Mouse (Mus musculus) megakaryocyte, adult 5-6 weeks (primary cell): ENCODE results near the gene Napa. TPM values are rescaled to one million over a fixed set of nuclear protein-coding genes. Genes with fewer than 3 reads are reported as not detected.

ENCODE experiments used
- total RNA-seq, 2 experiments: library from RNA; stranded (forward) in 1 of 2; stranded (reverse) in 1 of 2; fragments of 153-499, 151-499 nt in 1 of 2; fragments of 221-1000, 200-1000 nt in 1 of 2; gene quantifications; 2 replicates each; pipeline versions ENCODE4 v1.2.3 to v1.2.4; 2015 to 2017

Gene Napa
- total RNA-seq, 2 experiments from 2014 or later, result 39.9 to 65.7 TPM

Other genes starting within 250 kb of the Napa start
- not detected in 2 replicates for gene Crx, start 218.5 kb upstream of the Napa start, total RNA-seq (2015)
- not detected in 2 replicates for gene Crx, start 218.5 kb upstream of the Napa start, total RNA-seq (2017)
- gene Crxos, start 215.8 kb upstream of the Napa start, total RNA-seq (2015), result not detected in 2 replicates
- not detected in 2 replicates for gene Crxos, start 215.8 kb upstream of the Napa start, total RNA-seq (2017)
- 96.9 and 102 TPM in 2 replicates for gene Selenow, start 176.1 kb upstream of the Napa start, total RNA-seq (2015)
- 31.5 and 33.7 TPM in 2 replicates for gene Selenow, start 176.1 kb upstream of the Napa start, total RNA-seq (2017)
- gene Nop53, start 152.4 kb upstream of the Napa start, total RNA-seq (2015), result 80.2 and 90.4 TPM in 2 replicates
- gene Nop53, start 152.4 kb upstream of the Napa start, total RNA-seq (2017), result 293 and 315 TPM in 2 replicates
- 0.04 TPM in 1 of 2 replicates, not detected in the other for gene Ehd2, start 130.9 kb upstream of the Napa start, total RNA-seq (2015)
- gene Ehd2, start 130.9 kb upstream of the Napa start, total RNA-seq (2017), result 0.07 and 0.16 TPM in 2 replicates
- 19.5 and 28.6 TPM in 2 replicates for gene Bicra, start 50.5 kb upstream of the Napa start, total RNA-seq (2015)
- 1.9 and 2.8 TPM in 2 replicates for gene Bicra, start 50.5 kb upstream of the Napa start, total RNA-seq (2017)
- gene Zfp541, start 36.6 kb upstream of the Napa start, total RNA-seq (2015), result 0.16 and 0.27 TPM in 2 replicates
- 0.53 TPM in 1 of 2 replicates, not detected in the other for gene Zfp541, start 36.6 kb upstream of the Napa start, total RNA-seq (2017)
- gene Kptn, start 21.4 kb downstream of the Napa start, total RNA-seq (2015), result 8.9 and 9.9 TPM in 2 replicates
- 9.7 and 18.9 TPM in 2 replicates for gene Kptn, start 21.4 kb downstream of the Napa start, total RNA-seq (2017)
- gene Slc8a2, start 31.4 kb downstream of the Napa start, total RNA-seq (2015), result not detected in 2 replicates
- gene Slc8a2, start 31.4 kb downstream of the Napa start, total RNA-seq (2017), result not detected in 2 replicates
- 0.89 and 1.9 TPM in 2 replicates for gene Meis3, start 76.6 kb downstream of the Napa start, total RNA-seq (2015)
- not detected in 2 replicates for gene Meis3, start 76.6 kb downstream of the Napa start, total RNA-seq (2017)
- 8.5 and 9.5 TPM in 2 replicates for gene Dhx34, start 123.6 kb downstream of the Napa start, total RNA-seq (2015)
- gene Dhx34, start 123.6 kb downstream of the Napa start, total RNA-seq (2017), result 7.5 and 8.3 TPM in 2 replicates
- 5.7 and 7.4 TPM in 2 replicates for gene C5ar2, start 145.7 kb downstream of the Napa start, total RNA-seq (2015)
- gene C5ar2, start 145.7 kb downstream of the Napa start, total RNA-seq (2017), result 6.9 and 10.7 TPM in 2 replicates
- gene C5ar1, start 161.1 kb downstream of the Napa start, total RNA-seq (2015), result 49.8 TPM in 2 replicates
- gene C5ar1, start 161.1 kb downstream of the Napa start, total RNA-seq (2017), result 13.6 and 22.2 TPM in 2 replicates
- 7.3 and 8.7 TPM in 2 replicates for gene Inafm1, start 175.2 kb downstream of the Napa start, total RNA-seq (2015)
- gene Inafm1, start 175.2 kb downstream of the Napa start, total RNA-seq (2017), result 3.7 and 5.4 TPM in 2 replicates
- 26.0 and 30.3 TPM in 2 replicates for gene Ccdc9, start 188.3 kb downstream of the Napa start, total RNA-seq (2015)
- 117 and 121 TPM in 2 replicates for gene Ccdc9, start 188.3 kb downstream of the Napa start, total RNA-seq (2017)
- 1.5 and 3.3 TPM in 2 replicates for gene Bbc3, start 209.9 kb downstream of the Napa start, total RNA-seq (2015)
- 1.1 and 3.0 TPM in 2 replicates for gene Bbc3, start 209.9 kb downstream of the Napa start, total RNA-seq (2017)